Mouse (Mus musculus) C2C12 (cell line): ENCODE data around the gene Sult1d1. TPM values are rescaled to one million over a fixed set of nuclear protein-coding genes. Genes with fewer than 3 reads are reported as not detected.

Experiments used
- H3K27me3 ChIP-seq: one replicate; pipeline ENCODE4 v1.6.1; 2011; ENCODE audit not compliant: control insufficient read depth, insufficient read depth, insufficient read length
- H3K36me3 ChIP-seq: one replicate; pipeline ENCODE4 v1.6.1; 2011; ENCODE audit not compliant: control insufficient read depth, insufficient read depth
- H3K4me3 ChIP-seq: one replicate; pipeline ENCODE4 v1.5.1; 2011; ENCODE audit warnings: mild to moderate bottlenecking, control low read depth; ENCODE audit not compliant: poor library complexity, insufficient read depth, severe bottlenecking
- H3K79me2 ChIP-seq: one replicate; pipeline ENCODE4 v1.6.1; 2011; ENCODE audit not compliant: control insufficient read depth, insufficient read depth
- H3K79me3 ChIP-seq: one replicate; pipeline ENCODE4 v1.6.1; 2011; ENCODE audit warnings: low read depth, control low read depth
- H3ac ChIP-seq: one replicate; pipeline ENCODE3; 2011; ENCODE audit warnings: low read depth; ENCODE audit not compliant: control insufficient read depth, insufficient read length
- CEBPB ChIP-seq: IDR thresholded peaks from one replicate; pipeline ENCODE4 v1.6.1; 2011; ENCODE audit warnings: low read depth, mild to moderate bottlenecking, control low read depth, moderate library complexity
- CTCF ChIP-seq: IDR thresholded peaks from one replicate; pipeline ENCODE4 v1.5.1; 2011; ENCODE audit not compliant: control insufficient read depth, insufficient read depth, insufficient read length
- FOSL1 ChIP-seq: IDR thresholded peaks from one replicate; pipeline ENCODE4 v1.8.0; 2011; ENCODE audit warnings: mild to moderate bottlenecking, low read length; ENCODE audit not compliant: poor library complexity, insufficient read depth, severe bottlenecking
- MAX ChIP-seq: IDR thresholded peaks from one replicate; pipeline ENCODE4 v1.6.1; 2011; ENCODE audit warnings: mild to moderate bottlenecking, control low read depth
- MYOD1 ChIP-seq: IDR thresholded peaks from one replicate; pipeline ENCODE4 v1.6.1; 2011; ENCODE audit warnings: low read depth; ENCODE audit not compliant: control insufficient read depth, insufficient read length
- MYOG ChIP-seq: IDR thresholded peaks from one replicate; pipeline ENCODE4 v1.6.1; 2011; ENCODE audit not compliant: control insufficient read depth, insufficient read length; ENCODE audit errors: extremely low read depth
- USF1 ChIP-seq: IDR thresholded peaks from one replicate; pipeline ENCODE4 v1.6.1; 2011; ENCODE audit warnings: low read depth, mild to moderate bottlenecking, control low read depth, moderate library complexity
- polyA plus RNA-seq: library from polyadenylated mRNA; unstranded; fragments of >200 nt; fragmentation: generic; extraction: Trizol; gene quantifications from one replicate; pipeline ENCODE4 v1.2.1, GENCODE M21; 2012; ENCODE audit warnings: missing spikeins

Gene Sult1d1
- polyA plus RNA-seq, 1 experiment: not detected

GRCm38 (mm10) chr5:87580389-87580788 is 11.6 kb upstream of the Sult1d1 start:
- Histone ChIP-seq H3ac (no peak overlapping the region), H3K36me3 (no peaks in the 10 kb centered on the region), H3K27me3 (no peaks in the 10 kb centered on the region), H3K79me2 (no peaks in the 10 kb centered on the region), H3K79me3 (no peaks in the 10 kb centered on the region), H3K4me3 (no peak overlapping the region)
- no peak for TF ChIP-seq MAX
- TF ChIP-seq CEBPB: no peak
- no peak for TF ChIP-seq MYOD1
- no peak for TF ChIP-seq USF1
- TF ChIP-seq FOSL1: no peak

- Histone ChIP-seq H3K79me3 (no peaks in the 10 kb centered on the region), H3K79me2 (no peaks in the 10 kb centered on the region), H3K27me3 (no peaks in the 10 kb centered on the region), H3ac (no peak overlapping the region), H3K36me3 (no peaks in the 10 kb centered on the region), H3K4me3 (no peak overlapping the region)
- no peak for TF ChIP-seq MYOG
- TF ChIP-seq CTCF: no peak
- no peak for TF ChIP-seq FOSL1
- TF ChIP-seq USF1: no peak
- no peak for TF ChIP-seq CEBPB
- no peak for TF ChIP-seq MAX
- TF ChIP-seq MYOD1: no peak
Measured at GRCm38 (mm10) chr5:87574174-87574573, 5.3 kb upstream of the Sult1d1 start.

GRCm38 (mm10) chr5:87573490-87573889 is 4.7 kb upstream of the Sult1d1 start:
- Histone ChIP-seq H3K4me3 (no peak overlapping the region), H3ac (no peak overlapping the region), H3K27me3 (no peaks in the 10 kb centered on the region), H3K79me3 (no peaks in the 10 kb centered on the region), H3K36me3 (no peaks in the 10 kb centered on the region), H3K79me2 (no peaks in the 10 kb centered on the region)
- TF ChIP-seq CEBPB (no peak), MYOG (no peak), USF1 (no peak), FOSL1 (no peak), CTCF (no peak), MAX (no peak), MYOD1 (no peak)

DNA sequence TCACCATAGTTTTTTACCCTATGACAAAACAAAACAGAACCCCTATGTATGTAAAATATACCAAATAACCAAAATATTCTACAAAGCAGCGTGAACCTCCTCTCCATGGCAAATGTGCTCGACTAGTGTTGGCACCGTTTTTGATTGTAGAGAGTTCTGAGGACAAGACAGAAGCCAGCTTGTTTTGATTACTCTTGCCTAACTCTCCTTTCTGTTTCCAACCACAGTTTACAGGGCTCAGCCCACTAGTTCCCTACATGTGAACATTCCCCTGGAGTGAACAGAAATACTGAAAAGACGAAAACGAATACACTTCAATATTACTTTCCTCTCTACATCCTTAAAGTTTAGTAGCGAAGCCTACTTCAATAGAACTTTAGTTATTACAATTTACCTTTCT is 4.0 kb upstream of the Sult1d1 start:
- TF ChIP-seq MYOD1 (no peak), CEBPB (no peak), USF1 (no peak), CTCF (no peak), MYOG (no peak), FOSL1 (no peak), MAX (no peak)
- Histone ChIP-seq H3K36me3 (no peaks in the 10 kb centered on the region), H3ac (no peak overlapping the region), H3K27me3 (no peaks in the 10 kb centered on the region), H3K79me3 (no peaks in the 10 kb centered on the region), H3K79me2 (no peaks in the 10 kb centered on the region), H3K4me3 (no peak overlapping the region)

- H3K27me3 ChIP-seq: no peaks in the 10 kb centered on the region
- no peaks in the 10 kb centered on the region for H3K79me3 ChIP-seq
- H3K4me3 ChIP-seq: no peak overlapping the region
- TF ChIP-seq MYOD1 (no peak), FOSL1 (no peak), USF1 (no peak), MYOG (no peak), CEBPB (no peak), MAX (no peak), CTCF (no peak)
- no peaks in the 10 kb centered on the region for H3K36me3 ChIP-seq
- no peaks in the 10 kb centered on the region for H3K79me2 ChIP-seq
- no peak overlapping the region for H3ac ChIP-seq
Measured at GRCm38 (mm10) chr5:87567306-87567705, 1.5 kb downstream of the Sult1d1 start.

GRCm38 (mm10) chr5:87562966-87563365 is 5.9 kb downstream of the Sult1d1 start:
- no peak for TF ChIP-seq CTCF
- no peak for TF ChIP-seq MYOD1
- TF ChIP-seq CEBPB: no peak
- no peak for TF ChIP-seq MAX
- no peak for TF ChIP-seq FOSL1
- H3K79me3 ChIP-seq: no peaks in the 10 kb centered on the region
- H3ac ChIP-seq: no peak overlapping the region
- no peaks in the 10 kb centered on the region for H3K79me2 ChIP-seq
- H3K4me3 ChIP-seq: no peak overlapping the region
- no peaks in the 10 kb centered on the region for H3K27me3 ChIP-seq
- no peaks in the 10 kb centered on the region for H3K36me3 ChIP-seq
